Mouse (Mus musculus) lung, adult 2 months (tissue): ENCODE measurements at regions not wholly inside any gene's neighbourhood (a gene's known extent, or its start where the extent isn't known, plus 50 kb on each side); places are given as distances from the start of the nearest gene placed in this dataset.

ENCODE experiments used
- CTCF ChIP-seq: fragments of 200-500 bp; IDR thresholded peaks from 2 replicates; pipeline ENCODE4 v1.5.1; 2011; ENCODE audit warnings: mild to moderate bottlenecking, low read length, control low read depth; ENCODE audit not compliant: insufficient read depth
- POLR2A ChIP-seq: fragments of 200-500 bp; IDR thresholded peaks from 2 replicates; pipeline ENCODE4 v1.6.1; 2011; ENCODE audit warnings: low read depth, mild to moderate bottlenecking, control low read depth, low read length, borderline replicate concordance; ENCODE audit errors: extremely low read depth

GRCm38 (mm10) chr6:117701547-117701946 is 139.4 kb upstream of the Zfp637 start:
- TF ChIP-seq CTCF = no peak
- TF ChIP-seq POLR2A = no peak
